Mouse (Mus musculus) cerebellum, adult 9-10 months (tissue): ENCODE measurements at regions not wholly inside any gene's neighbourhood (a gene's known extent, or its start where the extent isn't known, plus 50 kb on each side); places are given as distances from the start of the nearest gene placed in this dataset.

Source experiments
- DNase-seq: peaks from one replicate; pipeline ENCODE4 v3.0.0; 2022

GRCm38 (mm10) chr3:135001270-135001669 is 172.5 kb downstream of the Tacr3 start:
- DNase-seq: no peak

GRCm38 (mm10) chr3:135015784-135016183 is 187.0 kb downstream of the Tacr3 start:
- no peak for DNase-seq

DNA sequence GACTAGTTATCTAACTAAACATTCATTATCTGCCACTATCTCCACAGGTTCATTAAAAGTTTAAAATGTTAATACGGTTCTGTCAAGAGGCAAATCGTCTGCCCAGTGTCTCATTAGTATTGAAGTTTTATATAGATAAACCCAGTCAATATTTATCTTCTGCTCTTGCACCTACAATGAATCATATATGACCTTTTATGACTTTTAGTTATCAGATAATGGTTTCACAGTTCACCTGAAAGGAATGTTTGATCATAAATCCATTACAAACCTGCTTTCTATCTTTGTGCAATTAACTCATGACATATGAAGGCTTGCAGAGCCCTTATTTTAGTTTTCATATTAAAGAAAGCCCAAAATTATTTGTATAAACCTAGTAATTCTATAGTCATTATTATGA is 188.0 kb upstream of the Cenpe start:
- no peak for DNase-seq

- no peak for DNase-seq
These were observed 187.5 kb upstream of the Cenpe start for GRCm38 (mm10) chr3:135024799-135025198.

DNA sequence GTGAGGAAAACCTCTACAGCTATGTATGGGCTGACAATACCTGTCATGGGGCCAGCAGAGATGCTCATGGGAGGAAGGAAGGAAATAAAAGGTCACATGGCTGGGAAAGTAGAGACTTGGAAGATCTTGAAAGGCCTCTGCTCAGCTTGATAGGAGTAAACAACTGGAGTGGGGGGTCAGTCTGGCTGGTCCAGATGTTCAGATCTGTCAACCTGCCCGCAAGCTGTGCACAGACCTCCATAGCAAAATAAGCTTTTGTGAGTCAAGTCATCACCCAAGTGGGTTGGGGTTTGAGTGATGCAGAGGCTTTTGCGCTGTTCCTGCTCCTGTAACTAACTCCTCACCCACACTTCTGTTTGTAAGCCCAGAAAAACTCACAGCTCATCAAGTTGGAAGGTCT is 179.9 kb upstream of the Cenpe start:
- DNase-seq: no peak

- no peak for DNase-seq
These were observed 175.0 kb upstream of the Cenpe start for GRCm38 (mm10) chr3:135037383-135037782.

DNA sequence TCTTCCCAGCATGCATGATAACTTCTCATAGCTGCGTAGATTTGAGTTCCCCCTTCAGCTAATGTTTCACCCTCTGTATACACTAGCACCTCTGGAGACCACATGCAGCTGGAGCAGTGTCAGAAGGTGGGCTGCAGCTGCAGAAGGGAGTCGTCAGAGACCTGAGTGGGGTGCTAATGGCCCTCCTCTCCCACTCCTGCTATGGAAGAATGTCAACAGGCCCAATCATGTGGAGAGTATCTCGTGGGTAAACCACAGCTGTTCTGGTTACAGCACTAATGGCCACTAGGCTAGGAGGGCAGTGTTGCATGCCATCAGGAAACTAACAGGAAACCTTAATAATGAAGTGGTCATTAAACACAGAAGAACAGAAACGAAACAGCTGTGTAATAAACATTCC is 170.1 kb upstream of the Cenpe start:
- DNase-seq: no peak

- DNase-seq: no peak
These were observed 166.5 kb upstream of the Cenpe start for GRCm38 (mm10) chr3:135045769-135046277.

GRCm38 (mm10) chr3:135091487-135091886 is 120.8 kb upstream of the Cenpe start:
- no peak for DNase-seq

- DNase-seq: peak; percentile 6
These were observed 111.3 kb upstream of the Cenpe start for GRCm38 (mm10) chr3:135100901-135101586.
